Mouse (Mus musculus) limb, embryonic 14.5 days (tissue): ENCODE measurements at regions not wholly inside any gene's neighbourhood (a gene's known extent, or its start where the extent isn't known, plus 50 kb on each side); places are given as distances from the start of the nearest gene placed in this dataset.

Experiments
- ATAC-seq: fragments of 200-750 bp; cut with Nextera tagmentation; 2 replicates; pipeline ENCODE4 v1.8.0; 2017; ENCODE audit warnings: low read depth, moderate number of reproducible peaks, moderate TSS enrichment; ENCODE audit not compliant: low FRiP score
- DNase-seq: peaks from one replicate; pipeline ENCODE4 v3.0.0-alpha.2; 2015; ENCODE audit warnings: low spot score
- H3K27ac ChIP-seq: fragments of 300-500 bp; sonication (generic); replicated peaks from 2 replicates; pipeline ENCODE4 v1.5.1; 2014; ENCODE audit warnings: low read depth, mild to moderate bottlenecking, low read length, moderate library complexity, mixed read lengths
- H3K27me3 ChIP-seq: fragments of 300-500 bp; sonication (generic); 2 replicates; pipeline ENCODE4 v1.6.1; 2014; ENCODE audit warnings: low read length, mixed read lengths; ENCODE audit not compliant: control insufficient read depth, insufficient read depth
- H3K36me3 ChIP-seq: fragments of 300-500 bp; sonication (generic); 2 replicates; pipeline ENCODE4 v1.6.1; 2014; ENCODE audit warnings: mild to moderate bottlenecking, low read length, moderate library complexity, mixed read lengths; ENCODE audit not compliant: control insufficient read depth, insufficient read depth
- H3K4me1 ChIP-seq: fragments of 300-500 bp; sonication (generic); 2 replicates; pipeline ENCODE4 v1.6.1; 2014; ENCODE audit warnings: antibody characterized with exemption, low read length, mixed read lengths; ENCODE audit not compliant: control insufficient read depth, insufficient read depth
- H3K4me2 ChIP-seq: fragments of 300-500 bp; sonication (generic); replicated peaks from 2 replicates; pipeline ENCODE4 v1.6.1; 2014; ENCODE audit warnings: low read depth, mild to moderate bottlenecking, low read length, moderate library complexity; ENCODE audit not compliant: severe bottlenecking
- H3K4me3 ChIP-seq: fragments of 300-500 bp; sonication (generic); replicated peaks from 2 replicates; pipeline ENCODE4 v1.5.1; 2014; ENCODE audit warnings: low read length
- H3K9ac ChIP-seq: fragments of 300-500 bp; sonication (generic); 2 replicates; pipeline ENCODE4 v1.6.1; 2014; ENCODE audit warnings: mild to moderate bottlenecking, low read depth, low read length, moderate library complexity; ENCODE audit not compliant: severe bottlenecking
- H3K9me3 ChIP-seq: fragments of 300-500 bp; sonication (generic); 2 replicates; pipeline ENCODE4 v1.6.1; 2016; ENCODE audit warnings: low read length; ENCODE audit not compliant: control insufficient read depth
- POLR2A ChIP-seq: fragments of 200-500 bp; IDR thresholded peaks from 2 replicates; pipeline ENCODE4 v1.8.0; 2012; ENCODE audit warnings: inconsistent platforms, mild to moderate bottlenecking, moderate library complexity, borderline replicate concordance; ENCODE audit not compliant: insufficient read depth, insufficient read length; ENCODE audit errors: extremely low read depth
- WGBS: fragments of 180-500 bp; shearing (Covaris S2); extraction: QIAGEN DNeasy Blood & Tissue Kit; methylation state at CpG from one replicate; pipeline ENCODE4 v1.1.7; 2014; 5-methylcytosine and 5-hydroxymethylcytosine counted together

GRCm38 (mm10) chr12:106308291-106308955 lies 298.4 kb downstream of the Vrk1 start:
- no peaks in the 10 kb centered on the region for H3K4me1 ChIP-seq
- DNase-seq (no peak), ATAC-seq (no peak)
- no peaks in the 10 kb centered on the region for H3K9me3 ChIP-seq
- no peak overlapping the region for H3K4me2 ChIP-seq
- H3K9ac ChIP-seq = no peak overlapping the region
- no peak for TF ChIP-seq POLR2A
- 72% methylated on average over 12 of the region's 12 CpGs for WGBS
- no peak overlapping the region for H3K27ac ChIP-seq
- no peaks in the 10 kb centered on the region for H3K27me3 ChIP-seq
- no peaks in the 10 kb centered on the region for H3K36me3 ChIP-seq
- no peak overlapping the region for H3K4me3 ChIP-seq

DNA sequence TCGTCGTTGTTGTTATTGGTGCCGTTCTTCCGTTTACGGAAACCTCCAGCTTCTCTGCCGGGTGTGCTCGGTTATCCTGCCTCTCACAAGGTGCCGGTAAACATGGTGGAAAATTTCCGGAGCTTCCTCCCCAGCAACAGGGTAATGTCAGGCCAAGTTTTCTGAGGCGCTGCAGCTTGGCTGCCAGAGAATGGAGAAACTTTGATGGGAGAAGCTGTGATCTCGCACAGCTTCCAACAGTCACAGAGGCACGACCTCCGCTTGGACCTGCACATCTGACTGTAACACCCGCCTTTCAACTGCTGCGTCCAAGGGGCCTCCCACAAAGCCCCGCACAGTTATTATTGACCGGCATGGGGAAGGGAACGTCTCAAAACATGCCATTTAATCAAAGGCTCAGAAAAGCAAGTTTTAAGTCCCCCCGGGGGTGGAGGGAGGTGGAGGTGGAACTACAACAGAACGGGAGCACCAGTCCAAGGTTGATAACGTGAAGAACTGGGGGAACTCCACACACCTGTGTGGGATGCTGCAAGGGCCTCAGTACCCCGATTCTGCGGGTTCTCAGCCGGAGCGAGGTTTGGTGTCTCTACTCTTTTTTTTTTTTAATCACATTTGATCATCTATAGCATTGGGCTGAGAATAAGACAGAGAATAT lies 299.1 kb downstream of the Vrk1 start:
- no peaks in the 10 kb centered on the region for H3K36me3 ChIP-seq
- no peaks in the 10 kb centered on the region for H3K4me1 ChIP-seq
- ATAC-seq (no peak), DNase-seq (no peak)
- H3K4me2 ChIP-seq = no peak overlapping the region
- H3K9ac ChIP-seq = no peak overlapping the region
- no peak for TF ChIP-seq POLR2A
- 70% methylated on average over 25 of the region's 25 CpGs for WGBS
- no peak overlapping the region for H3K4me3 ChIP-seq
- H3K27ac ChIP-seq = no peak overlapping the region
- no peaks in the 10 kb centered on the region for H3K9me3 ChIP-seq
- H3K27me3 ChIP-seq = no peaks in the 10 kb centered on the region

DNA sequence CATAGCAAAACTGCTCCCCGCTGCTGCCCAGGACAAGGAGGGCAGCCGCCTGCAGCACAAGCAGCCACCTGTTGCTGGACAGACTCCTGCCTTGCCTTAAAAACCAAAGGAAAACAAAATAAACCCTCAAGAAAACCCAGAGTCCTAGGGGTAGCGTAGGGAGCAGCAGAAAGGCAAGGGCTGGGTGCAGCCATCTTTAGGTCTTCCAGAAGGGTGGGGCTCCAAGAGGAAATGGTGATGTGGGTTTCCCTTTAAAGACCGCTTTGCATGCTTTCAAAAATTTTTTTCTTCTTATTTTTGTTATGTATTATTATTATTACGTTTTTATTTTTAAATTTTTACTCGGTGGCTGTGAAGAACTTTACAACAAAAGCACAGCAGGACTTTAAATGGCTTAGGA lies 300.1 kb downstream of the Vrk1 start:
- 43% methylated on average over 6 of the region's 6 CpGs for WGBS
- Histone ChIP-seq H3K9ac (peak overlapping the region; percentile 58; the same call in 1 of the 2 replicates), H3K27ac (no peak overlapping the region), H3K27me3 (no peaks in the 10 kb centered on the region), H3K9me3 (no peaks in the 10 kb centered on the region), H3K4me1 (no peaks in the 10 kb centered on the region), H3K36me3 (no peaks in the 10 kb centered on the region), H3K4me3 (peak overlapping the region; percentile 43; the same call in 1 of the 2 replicates), H3K4me2 (peak overlapping the region; percentile 83)
- DNase-seq (no peak), ATAC-seq (no peak)
- no peak for TF ChIP-seq POLR2A

DNA sequence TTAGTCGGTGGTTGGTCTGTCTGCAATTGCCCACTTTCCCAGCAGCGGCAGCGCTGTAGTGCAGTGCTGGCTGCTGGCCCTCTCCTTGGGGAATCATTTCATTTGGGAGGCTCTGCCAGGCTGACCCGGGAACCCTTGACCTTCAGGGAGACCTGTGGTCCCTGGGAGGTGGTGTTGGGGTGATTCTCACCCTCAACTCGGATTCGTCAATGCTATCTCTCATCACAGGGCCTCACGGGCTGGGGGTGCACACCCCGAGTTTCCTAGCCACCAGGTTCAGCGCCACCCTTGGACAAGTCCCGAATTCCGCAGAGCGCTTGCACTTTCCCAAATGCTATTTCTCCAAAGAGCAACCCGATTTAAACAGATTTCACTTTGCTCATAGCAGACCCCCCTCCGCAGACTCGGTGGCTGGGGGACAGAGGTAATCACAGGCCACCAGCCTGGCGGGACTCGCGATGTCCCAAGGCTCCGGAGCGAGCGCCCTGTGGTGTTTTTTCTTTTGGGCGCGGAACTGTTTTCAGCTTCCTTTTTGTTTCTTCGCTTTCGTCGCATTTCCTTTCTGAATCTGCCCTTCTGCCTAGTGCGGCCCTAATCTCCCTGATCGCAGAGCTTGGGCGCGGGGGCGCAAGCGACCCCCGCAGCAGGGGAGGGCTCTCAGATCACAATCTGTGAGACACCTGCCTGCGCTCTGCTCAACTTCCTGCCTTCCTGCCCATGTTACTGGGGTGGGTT lies 300.7 kb downstream of the Vrk1 start:
- peak; percentile 21 for DNase-seq

GRCm38 (mm10) chr12:106311320-106311825 lies 301.3 kb downstream of the Vrk1 start:
- Histone ChIP-seq H3K4me1 (no peaks in the 10 kb centered on the region), H3K9me3 (no peaks in the 10 kb centered on the region), H3K27me3 (no peaks in the 10 kb centered on the region), H3K36me3 (no peaks in the 10 kb centered on the region), H3K27ac (no peak overlapping the region), H3K4me2 (peak overlapping the region; percentile 83), H3K9ac (peak overlapping the region; percentile 58), H3K4me3 (peak overlapping the region; percentile 43)
- ATAC-seq (no peak), DNase-seq (no peak)
- 52% methylated on average over 7 of the region's 7 CpGs for WGBS
- no peak for TF ChIP-seq POLR2A

More for the DNA sequence above, 300.7 kb downstream of the Vrk1 start:
- Histone ChIP-seq H3K4me3 (peak overlapping the region; percentile 43), H3K4me1 (no peaks in the 10 kb centered on the region), H3K27ac (no peak overlapping the region), H3K9me3 (no peaks in the 10 kb centered on the region), H3K4me2 (peak overlapping the region; percentile 83), H3K27me3 (no peaks in the 10 kb centered on the region), H3K9ac (peak overlapping the region; percentile 58), H3K36me3 (no peaks in the 10 kb centered on the region)
- ATAC-seq = no peak
- no peak for TF ChIP-seq POLR2A
- under 1% methylated on average over 34 of the region's 34 CpGs for WGBS
